ENCODE assay signal across 8 mouse cellular contexts in genomic region chr14:102769716-102770115, GRCm38 (mm10).
A peak's percentile ranks its signal among the peaks of the same experiment; 100 is the strongest.
DNase-seq lines count a peak whose midpoint lies in the region; ATAC-seq and TF ChIP-seq lines count a peak whose summit lies in the region.

No protein-coding gene starts in this region.

- TF ChIP-seq CTCF in gastrocnemius, adult 2 months (IDR thresholded peaks at IDR 0.05): peak; percentile 61

- DNase-seq in liver: peak; percentile 7
- no peak for DNase-seq in liver, embryonic 11.5 days (ENCODE audit: low spot score)
- peak; percentile 53 for DNase-seq in adrenal gland, adult 2 months
- DNase-seq in gastrocnemius, adult 2 months: peak; percentile 37
- no peak for DNase-seq in Muller cell, postnatal 12 days (ENCODE audit: inconsistent ontology term)
- no peak for DNase-seq in forebrain, embryonic 11.5 days (ENCODE audit: low spot score)

- no peaks in the 10 kb centered on the region for H3K27me3 ChIP-seq in liver, embryonic 11.5 days (replicated peaks; ENCODE audit: control insufficient read depth, insufficient read depth, low read length)
- H3K27me3 ChIP-seq in kidney, embryonic 16.5 days (ENCODE audit: insufficient read depth, low read length): no peaks in the 10 kb centered on the region
- no peaks in the 10 kb centered on the region for H3K27me3 ChIP-seq in forebrain, embryonic 11.5 days (ENCODE audit: control insufficient read depth, insufficient read depth, low read length)

- no peak overlapping the region for H3K4me3 ChIP-seq in liver, embryonic 11.5 days (ENCODE audit: low read depth, low read length)
- no peak overlapping the region for H3K4me3 ChIP-seq in gastrocnemius, adult 2 months
- H3K4me3 ChIP-seq in kidney, embryonic 16.5 days (ENCODE audit: low read length): no peak overlapping the region
- no peak overlapping the region for H3K4me3 ChIP-seq in forebrain, embryonic 11.5 days (ENCODE audit: low read depth, low read length)

- ATAC-seq in liver, embryonic 11.5 days (replicated peaks; ENCODE audit: low FRiP score): no peak
- 0 out of 2 replicates have a peak, but pooled peaks have one; percentile 42 for ATAC-seq in kidney, embryonic 16.5 days (ENCODE audit: low FRiP score, low TSS enrichment)
- peak; percentile 71; the same call in 1 of the 2 replicates for ATAC-seq in neutrophil, adult 5-6 weeks (ENCODE audit: extremely low read depth, insufficient number of reproducible peaks, low FRiP score, poor library complexity, severe bottlenecking)
- ATAC-seq in forebrain, embryonic 11.5 days (replicated peaks; ENCODE audit: low FRiP score): no peak

- H3K9ac ChIP-seq in liver, embryonic 11.5 days (ENCODE audit: low read depth, low read length): no peak overlapping the region
- H3K9ac ChIP-seq in kidney, embryonic 16.5 days (replicated peaks; ENCODE audit: low read length): no peak overlapping the region
- H3K9ac ChIP-seq in forebrain, embryonic 11.5 days (ENCODE audit: low read length): no peak overlapping the region

- H3K4me2 ChIP-seq in liver, embryonic 11.5 days: no peak overlapping the region
- no peak overlapping the region for H3K4me2 ChIP-seq in kidney, embryonic 16.5 days (replicated peaks; ENCODE audit: low read depth, low read length)
- H3K4me2 ChIP-seq in forebrain, embryonic 11.5 days (ENCODE audit: low read depth, low read length, severe bottlenecking): no peak overlapping the region

- no peaks in the 10 kb centered on the region for H3K36me3 ChIP-seq in liver, embryonic 11.5 days (ENCODE audit: control insufficient read depth, insufficient read depth, low read length)
- no peaks in the 10 kb centered on the region for H3K36me3 ChIP-seq in kidney, embryonic 16.5 days (ENCODE audit: insufficient read depth, low read length)
- H3K36me3 ChIP-seq in forebrain, embryonic 11.5 days (ENCODE audit: control insufficient read depth, insufficient read depth, low read length): no peaks in the 10 kb centered on the region

- H3K4me1 ChIP-seq in liver, embryonic 11.5 days (replicated peaks; ENCODE audit: control insufficient read depth, insufficient read depth, low read length): no peaks in the 10 kb centered on the region
- H3K4me1 ChIP-seq in kidney, embryonic 16.5 days (ENCODE audit: insufficient read depth, low read length): no peaks in the 10 kb centered on the region
- no peaks in the 10 kb centered on the region for H3K4me1 ChIP-seq in forebrain, embryonic 11.5 days (replicated peaks; ENCODE audit: control insufficient read depth, insufficient read depth, low read length)

- H3K9me3 ChIP-seq in liver, embryonic 11.5 days (ENCODE audit: control insufficient read depth, low read length): no peaks in the 10 kb centered on the region
- no peaks in the 10 kb centered on the region for H3K9me3 ChIP-seq in kidney, embryonic 16.5 days (ENCODE audit: low read length)
- H3K9me3 ChIP-seq in forebrain, embryonic 11.5 days (ENCODE audit: control insufficient read depth, low read length): no peaks in the 10 kb centered on the region

- intact Hi-C loops in gastrocnemius, adult 2 months (cut with DNase I): no loop called here

- H3K27ac ChIP-seq in liver, embryonic 11.5 days (ENCODE audit: low read depth, low read length): no peak overlapping the region
- H3K27ac ChIP-seq in gastrocnemius, adult 2 months: no peak overlapping the region
- no peak overlapping the region for H3K27ac ChIP-seq in kidney, embryonic 16.5 days (ENCODE audit: low read length)
- no peak overlapping the region for H3K27ac ChIP-seq in forebrain, embryonic 11.5 days (ENCODE audit: low read depth, low read length)

- 58% methylated on average over 3 of the region's 3 CpGs for WGBS in liver, embryonic 11.5 days
- WGBS in kidney, embryonic 16.5 days: 57% methylated on average over 3 of the region's 3 CpGs
- WGBS in forebrain, embryonic 11.5 days: 67% methylated on average over 3 of the region's 3 CpGs

Comparison
In these comparisons a context has a peak if more than half of its experiments do, and no peak if none do; other contexts are left out.
1. DNase-seq: peak in liver (single experiment), adrenal gland, adult 2 months (single experiment) and gastrocnemius, adult 2 months (single experiment); none in liver, embryonic 11.5 days (single experiment), Muller cell, postnatal 12 days (single experiment) and forebrain, embryonic 11.5 days (single experiment).
2. ATAC-seq: peak in kidney, embryonic 16.5 days (single experiment) and neutrophil, adult 5-6 weeks (single experiment); none in liver, embryonic 11.5 days (single experiment) and forebrain, embryonic 11.5 days (single experiment).